Mouse (Mus musculus) brain, embryonic 14.5 days (tissue): Measurements from ENCODE around the gene Plk3.

ENCODE experiments used
- CTCF ChIP-seq: fragments of 200-500 bp; IDR thresholded peaks from 2 replicates; pipeline ENCODE4 v1.5.1; 2012; ENCODE audit warnings: inconsistent platforms, mild to moderate bottlenecking, moderate library complexity, borderline replicate concordance; ENCODE audit not compliant: insufficient read depth, insufficient read length; ENCODE audit errors: extremely low read depth
- POLR2A ChIP-seq: fragments of 200-500 bp; IDR thresholded peaks from 2 replicates; pipeline ENCODE4 v1.6.1; 2012; ENCODE audit warnings: mild to moderate bottlenecking, inconsistent platforms, borderline replicate concordance; ENCODE audit not compliant: poor library complexity, insufficient read depth, insufficient read length, severe bottlenecking; ENCODE audit errors: extremely low read depth

- TF ChIP-seq POLR2A (peak; percentile 42; the same call in 1 of the 2 replicates), CTCF (peak; percentile 83)
Measured at GRCm38 (mm10) chr4:117120445-117121414, 13.0 kb downstream of the Plk3 start.
